ENCODE assay signal across 8 mouse cellular contexts in the genomic region with DNA sequence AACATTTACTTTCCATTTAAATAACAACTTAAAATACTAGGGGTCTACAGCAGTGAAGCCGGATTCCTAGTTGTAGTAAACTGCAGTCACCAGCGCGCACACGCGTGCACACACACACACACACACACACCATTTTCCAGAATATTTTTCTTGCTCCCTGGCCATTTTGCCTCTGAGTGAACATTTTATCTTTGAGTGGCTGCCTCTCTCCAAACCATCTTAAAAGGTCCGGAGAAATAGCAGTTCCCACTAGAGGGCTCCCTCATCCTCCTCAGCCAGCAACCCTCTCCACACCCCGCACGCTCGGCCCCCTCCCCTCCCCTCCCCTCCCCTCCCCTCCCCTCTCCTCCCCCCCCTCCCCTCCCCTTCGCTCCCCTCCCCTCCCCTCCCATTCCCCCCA. TPM values are rescaled to one million over a fixed set of nuclear protein-coding genes. Genes with fewer than 3 reads are reported as not detected.
DNase-seq lines count a peak whose midpoint lies in the region; ATAC-seq and TF ChIP-seq lines count a peak whose summit lies in the region.

No protein-coding gene starts in this region.

- ATAC-seq in heart, embryonic 12.5 days (ENCODE audit: insufficient number of reproducible peaks, low FRiP score) = peak; percentile 65; the same call in 1 of the 2 replicates
- peak; percentile 66; the same call in 1 of the 2 replicates for ATAC-seq in megakaryocyte-erythroid progenitor cell, adult 5-6 weeks (replicated peaks; ENCODE audit: low FRiP score, low TSS enrichment, poor library complexity, severe bottlenecking)

- peak overlapping the region; percentile 58 for H3K4me2 ChIP-seq in heart, embryonic 12.5 days

- H3K27ac ChIP-seq in cerebellum, adult 2 months (ENCODE audit: insufficient read depth, low read length) = no peak overlapping the region
- no peak overlapping the region for H3K27ac ChIP-seq in heart, embryonic 12.5 days (ENCODE audit: poor library complexity, severe bottlenecking)

- no peaks in the 10 kb centered on the region for H3K9me3 ChIP-seq in heart, embryonic 12.5 days (replicated peaks)

- H3K4me1 ChIP-seq in cerebellum, adult 2 months (ENCODE audit: control insufficient read depth, insufficient read depth, low read length) = no peaks in the 10 kb centered on the region
- H3K4me1 ChIP-seq in heart, embryonic 12.5 days (replicated peaks) = peaks cover 11% of the 10 kb centered on the region; the same call in 1 of the 2 replicates

- peak; percentile 29; the same call in 1 of the 2 replicates for TF ChIP-seq CTCF in cerebellum, adult 2 months (IDR thresholded peaks at IDR 0.05; ENCODE audit: borderline replicate concordance, insufficient read depth, low read depth, low read length)

- no peak for TF ChIP-seq POLR2A in cerebellum, adult 2 months (IDR thresholded peaks at IDR 0.05; ENCODE audit: borderline replicate concordance, insufficient read depth, low read length)

- peak; percentile 56 for DNase-seq in right cerebral cortex, adult 18-20 months
- no peak for DNase-seq in right cerebral cortex, postnatal 25 days
- DNase-seq in cerebellum, adult 2 months = peak in 1 of 2 experiments; percentile 40
- DNase-seq in kidney, postnatal 25 days = peak; percentile 53 to 65
- DNase-seq in thymus, postnatal 36 days = peak; percentile 18 to 20
- no peak for DNase-seq in frontal cortex, postnatal 25 days (ENCODE audit: low spot score in 2 of 2)

- no peak overlapping the region for H3K4me3 ChIP-seq in cerebellum, adult 2 months (replicated peaks; ENCODE audit: insufficient read depth, low read depth, low read length)
- peak overlapping the region; percentile 43 for H3K4me3 ChIP-seq in heart, embryonic 12.5 days

- no peaks in the 10 kb centered on the region for H3K36me3 ChIP-seq in heart, embryonic 12.5 days

- H3K9ac ChIP-seq in heart, embryonic 12.5 days = 0 out of 2 replicates have a peak overlapping the region, but pooled peaks have one; percentile 10

- H3K27me3 ChIP-seq in cerebellum, adult 2 months (ENCODE audit: control insufficient read depth, insufficient read depth, low read length) = no peaks in the 10 kb centered on the region; the same call in 1 of the 2 replicates
- no peaks in the 10 kb centered on the region for H3K27me3 ChIP-seq in heart, embryonic 12.5 days (replicated peaks)

- WGBS in cerebellum, adult 2 months = 27% methylated on average over 7 of the region's 10 CpGs
- WGBS in heart, embryonic 12.5 days = 14% methylated on average over 9 of the region's 10 CpGs

RNA-seq across cellular contexts. Expression of gene Tpt1, which starts 25.7 kb away (rescaled TPM):
- 698 and 753 TPM in 2 replicates for polyA plus RNA-seq in cerebellum, adult 2 months (2012; rRNA removed)
- 921 and 928 TPM in 2 replicates for polyA plus RNA-seq in heart, embryonic 12.5 days (2016; fragmentation: Nextera tagmentation; extraction: Ambion mirVana)
- total RNA-seq in megakaryocyte-erythroid progenitor cell, adult 5-6 weeks (2014; fragmentation: Nextera tagmentation) = 4,413 and 4,416 TPM in 2 replicates
- 839 and 1,119 TPM in 2 replicates for total RNA-seq in megakaryocyte-erythroid progenitor cell, adult 5-6 weeks (2017)

Comparison
In these comparisons a context has a peak if more than half of its experiments do, and no peak if none do; other contexts are left out.
1. DNase-seq: peak in right cerebral cortex, adult 18-20 months (single experiment), kidney, postnatal 25 days (2 of 2) and thymus, postnatal 36 days (2 of 2); none in right cerebral cortex, postnatal 25 days (single experiment) and frontal cortex, postnatal 25 days (0 of 2).